Comparison of ENCODE assay signal across 28 mouse cellular contexts in the genomic region with DNA sequence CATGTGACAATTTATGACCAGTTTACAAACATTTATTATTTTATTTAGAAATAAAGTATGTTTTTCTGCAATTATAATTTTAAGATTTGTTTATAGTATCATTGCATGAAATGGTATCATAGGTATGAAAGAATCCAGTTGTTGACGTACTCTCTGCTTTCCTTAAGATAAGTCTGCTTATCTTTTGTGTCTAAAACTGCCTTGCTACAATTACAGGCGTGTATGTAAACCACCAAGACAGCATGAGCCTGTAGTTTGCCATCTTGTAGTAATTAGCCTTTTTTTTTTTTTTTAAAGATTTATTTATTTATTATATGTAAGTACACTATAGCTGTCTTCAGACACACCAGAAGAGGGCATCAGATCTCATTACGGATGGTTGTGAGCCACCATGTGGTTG.
"Had no signal": no experiment of that assay in that cellular context is flagged by ENCODE, and none has a peak within 500 bp of the region (broad histone marks: within the 10 kb centered on the region; RNA-seq: fewer than 3 reads in every experiment).

No protein-coding gene starts in this region.

- DNase-seq: cerebellum, adult 2 months; cerebellum, adult 8-10 months; cerebellum, adult 9-10 months; cerebellum, adult 9-11 months; cerebellum, postnatal 10 days; cerebellum, postnatal 14 days; cerebellum, postnatal 25 days; cerebellum, postnatal 36 days; embryo, embryonic 11 days; forebrain, postnatal 0 days; gastrocnemius, adult 2 months; gastrocnemius, postnatal 10 days; gastrocnemius, postnatal 14 days; gastrocnemius, postnatal 25 days; gastrocnemius, postnatal 36 days; heart, adult 11 months; heart, adult 18-20 months had no signal

- H3K36me3 ChIP-seq: forebrain, embryonic 15.5 days had no signal

- H3K4me1 ChIP-seq: embryonic facial prominence, embryonic 10.5 days; embryonic facial prominence, embryonic 12.5 days; embryonic facial prominence, embryonic 13.5 days; embryonic facial prominence, embryonic 15.5 days; forebrain, embryonic 10.5 days; forebrain, embryonic 12.5 days; forebrain, embryonic 13.5 days; forebrain, embryonic 15.5 days had no signal

- H3K4me3 ChIP-seq: embryonic facial prominence, embryonic 10.5 days; embryonic facial prominence, embryonic 12.5 days; embryonic facial prominence, embryonic 13.5 days; embryonic facial prominence, embryonic 15.5 days; erythroblast, embryonic 14.5 days; forebrain, embryonic 10.5 days; forebrain, embryonic 12.5 days; forebrain, embryonic 13.5 days; forebrain, embryonic 15.5 days; gastrocnemius, adult 2 months had no signal

- H3K27me3 ChIP-seq: embryonic facial prominence, embryonic 12.5 days; embryonic facial prominence, embryonic 13.5 days; embryonic facial prominence, embryonic 15.5 days; forebrain, embryonic 12.5 days; forebrain, embryonic 13.5 days; forebrain, embryonic 15.5 days had no signal

- H3K9ac ChIP-seq: embryonic facial prominence, embryonic 12.5 days; embryonic facial prominence, embryonic 13.5 days; embryonic facial prominence, embryonic 15.5 days; forebrain, embryonic 12.5 days; forebrain, embryonic 13.5 days; forebrain, embryonic 15.5 days; forebrain, postnatal 0 days had no signal

- H3K27ac ChIP-seq: embryonic facial prominence, embryonic 10.5 days; embryonic facial prominence, embryonic 12.5 days; embryonic facial prominence, embryonic 13.5 days; embryonic facial prominence, embryonic 15.5 days; forebrain, embryonic 10.5 days; forebrain, embryonic 12.5 days; forebrain, embryonic 13.5 days; forebrain, embryonic 15.5 days; gastrocnemius, adult 2 months had no signal

- ATAC-seq: forebrain, embryonic 13.5 days; forebrain, embryonic 14.5 days; forebrain, embryonic 15.5 days; forebrain, embryonic 16.5 days; forebrain, postnatal 0 days had no signal

- H3K4me2 ChIP-seq: embryonic facial prominence, embryonic 12.5 days; embryonic facial prominence, embryonic 13.5 days; embryonic facial prominence, embryonic 15.5 days; forebrain, embryonic 12.5 days; forebrain, embryonic 13.5 days; forebrain, embryonic 15.5 days had no signal

- H3K9me3 ChIP-seq: embryonic facial prominence, embryonic 10.5 days; embryonic facial prominence, embryonic 12.5 days; embryonic facial prominence, embryonic 13.5 days; embryonic facial prominence, embryonic 15.5 days; forebrain, embryonic 10.5 days; forebrain, embryonic 12.5 days; forebrain, embryonic 13.5 days; forebrain, embryonic 15.5 days had no signal
